Mouse (Mus musculus) C2C12 (cell line): Measurements from ENCODE around the gene Bsn.

ENCODE experiments used
- CEBPB ChIP-seq: IDR thresholded peaks from one replicate; pipeline ENCODE4 v1.6.1; 2011; ENCODE audit warnings: low read depth, mild to moderate bottlenecking, control low read depth, moderate library complexity
- CTCF ChIP-seq: IDR thresholded peaks from one replicate; pipeline ENCODE4 v1.5.1; 2011; ENCODE audit not compliant: control insufficient read depth, insufficient read depth, insufficient read length
- MYOD1 ChIP-seq: IDR thresholded peaks from one replicate; pipeline ENCODE4 v1.6.1; 2011; ENCODE audit warnings: low read depth; ENCODE audit not compliant: control insufficient read depth, insufficient read length
- MYOG ChIP-seq: IDR thresholded peaks from one replicate; pipeline ENCODE4 v1.6.1; 2011; ENCODE audit not compliant: control insufficient read depth, insufficient read length; ENCODE audit errors: extremely low read depth
- USF1 ChIP-seq: IDR thresholded peaks from one replicate; pipeline ENCODE4 v1.6.1; 2011; ENCODE audit warnings: low read depth, mild to moderate bottlenecking, control low read depth, moderate library complexity

- TF ChIP-seq CTCF: no peak
- TF ChIP-seq USF1: no peak
- TF ChIP-seq MYOD1: no peak
- no peak for TF ChIP-seq MYOG
- no peak for TF ChIP-seq CEBPB
Measured at GRCm38 (mm10) chr9:108189023-108189422, 1.2 kb downstream of the Bsn start.
